In genomic region chr5:151060476-151060875, GRCm38 (mm10) we compare ENCODE assay signal across 10 mouse cellular contexts.
A peak's percentile ranks its signal among the peaks of the same experiment; 100 is the strongest.
DNase-seq lines count a peak whose midpoint lies in the region; ATAC-seq and TF ChIP-seq lines count a peak whose summit lies in the region.
"Had no signal": no experiment of that assay in that cellular context is flagged by ENCODE, and none has a peak within 500 bp of the region (broad histone marks: within the 10 kb centered on the region; RNA-seq: fewer than 3 reads in every experiment).

No protein-coding gene starts in this region.

- no peak overlapping the region for H3K9ac ChIP-seq in forebrain, embryonic 14.5 days (ENCODE audit: low read length)
- no peak overlapping the region for H3K9ac ChIP-seq in neural tube, embryonic 12.5 days
- H3K9ac ChIP-seq: liver, embryonic 12.5 days had no signal

- ATAC-seq in forebrain, embryonic 14.5 days = 0 out of 2 replicates have a peak, but pooled peaks have one; percentile 34
- ATAC-seq in neural tube, embryonic 12.5 days (ENCODE audit: low FRiP score, low read depth) = peak; percentile 45
- ATAC-seq: liver, embryonic 12.5 days had no signal

- H3K4me2 ChIP-seq in forebrain, embryonic 14.5 days (ENCODE audit: low read length) = no peak overlapping the region
- no peak overlapping the region; the same call in 1 of the 2 replicates for H3K4me2 ChIP-seq in neural tube, embryonic 12.5 days (replicated peaks)
- H3K4me2 ChIP-seq: liver, embryonic 12.5 days had no signal

- no peaks in the 10 kb centered on the region for H3K36me3 ChIP-seq in forebrain, embryonic 14.5 days (ENCODE audit: control insufficient read depth, insufficient read depth, low read length)
- H3K36me3 ChIP-seq in neural tube, embryonic 12.5 days = peaks cover 16% of the 10 kb centered on the region

- peak; percentile 33 for DNase-seq in embryo, embryonic 11 days
- DNase-seq in embryo, embryonic 10.5 days (ENCODE audit: low spot score) = no peak
- no peak for DNase-seq in layer of hippocampus, adult 2 months (ENCODE audit: low spot score in 2 of 2)
- no peak for DNase-seq in layer of hippocampus, adult 8-10 months (ENCODE audit: low spot score in 2 of 2)
- no peak for DNase-seq in forebrain, embryonic 14.5 days (ENCODE audit: low spot score)
- DNase-seq in layer of hippocampus, postnatal 10 days (ENCODE audit: low spot score in 2 of 2) = no peak
- no peak for DNase-seq in spleen, adult 18-20 months
- DNase-seq: adrenal gland, adult 2 months had no signal

- H3K9me3 ChIP-seq in forebrain, embryonic 14.5 days (replicated peaks; ENCODE audit: control insufficient read depth, low read length) = no peaks in the 10 kb centered on the region
- no peaks in the 10 kb centered on the region; the same call in 1 of the 2 replicates for H3K9me3 ChIP-seq in neural tube, embryonic 12.5 days

- peak overlapping the region; percentile 75 for H3K27ac ChIP-seq in layer of hippocampus, adult 2 months
- no peak overlapping the region for H3K27ac ChIP-seq in forebrain, embryonic 14.5 days (ENCODE audit: low read depth, low read length)
- H3K27ac ChIP-seq in neural tube, embryonic 12.5 days = no peak overlapping the region; the same call in 1 of the 2 replicates
- H3K27ac ChIP-seq: liver, embryonic 12.5 days had no signal

- TF ChIP-seq CTCF in layer of hippocampus, adult 2 months (conservative IDR thresholded peaks at IDR 0.05) = peak; percentile 37

- no peak overlapping the region for H3K4me3 ChIP-seq in layer of hippocampus, adult 2 months
- H3K4me3 ChIP-seq in forebrain, embryonic 14.5 days (ENCODE audit: low read depth, low read length) = no peak overlapping the region
- no peak overlapping the region for H3K4me3 ChIP-seq in neural tube, embryonic 12.5 days
- H3K4me3 ChIP-seq: liver, embryonic 12.5 days had no signal

- WGBS in forebrain, embryonic 14.5 days = 78% methylated on average over 12 of the region's 12 CpGs
- 66% methylated on average over 12 of the region's 12 CpGs for WGBS in neural tube, embryonic 12.5 days

- no peaks in the 10 kb centered on the region for H3K4me1 ChIP-seq in forebrain, embryonic 14.5 days (ENCODE audit: control insufficient read depth, insufficient read depth, low read length)
- H3K4me1 ChIP-seq in neural tube, embryonic 12.5 days = peaks cover 12% of the 10 kb centered on the region; the same call in 1 of the 2 replicates

- no peaks in the 10 kb centered on the region for H3K27me3 ChIP-seq in forebrain, embryonic 14.5 days (replicated peaks; ENCODE audit: control insufficient read depth, insufficient read depth, low read length)
- H3K27me3 ChIP-seq in neural tube, embryonic 12.5 days (replicated peaks) = no peaks in the 10 kb centered on the region
- H3K27me3 ChIP-seq: liver, embryonic 12.5 days had no signal
